Comparison of ENCODE assay signal across 9 mouse cellular contexts in genomic region chr3:80079801-80080418, GRCm38 (mm10).
DNase-seq lines count a peak whose midpoint lies in the region; ATAC-seq and TF ChIP-seq lines count a peak whose summit lies in the region.
"Had no signal": no experiment of that assay in that cellular context is flagged by ENCODE, and none has a peak within 500 bp of the region (broad histone marks: within the 10 kb centered on the region; RNA-seq: fewer than 3 reads in every experiment).

No protein-coding gene starts in this region.

- H3K36me3 ChIP-seq in kidney, adult 2 months (ENCODE audit: control insufficient read depth, insufficient read depth, low read length), result no peaks in the 10 kb centered on the region
- no peaks in the 10 kb centered on the region for H3K36me3 ChIP-seq in limb, embryonic 11.5 days (ENCODE audit: control insufficient read depth, insufficient read depth, low read length)
- no peaks in the 10 kb centered on the region for H3K36me3 ChIP-seq in midbrain, embryonic 16.5 days (ENCODE audit: control insufficient read depth, insufficient read depth, low read length)
- no peaks in the 10 kb centered on the region for H3K36me3 ChIP-seq in stomach, embryonic 14.5 days (ENCODE audit: control insufficient read depth, insufficient read depth, low read length)

- 0 out of 2 replicates have a peak, but pooled peaks cover 1% of the 10 kb centered on the region for H3K27me3 ChIP-seq in kidney, adult 2 months (replicated peaks; ENCODE audit: control insufficient read depth, insufficient read depth, low read length)
- H3K27me3 ChIP-seq in limb, embryonic 11.5 days (ENCODE audit: control insufficient read depth, insufficient read depth, low read length), result no peaks in the 10 kb centered on the region
- H3K27me3 ChIP-seq in midbrain, embryonic 16.5 days (ENCODE audit: control insufficient read depth, insufficient read depth, low read depth, low read length), result no peaks in the 10 kb centered on the region
- no peaks in the 10 kb centered on the region for H3K27me3 ChIP-seq in stomach, embryonic 14.5 days (ENCODE audit: control insufficient read depth, insufficient read depth, low read length)

- no peaks in the 10 kb centered on the region; the same call in 1 of the 2 replicates for H3K4me1 ChIP-seq in kidney, adult 2 months (ENCODE audit: control insufficient read depth, insufficient read depth, low read length)
- H3K4me1 ChIP-seq in limb, embryonic 11.5 days (ENCODE audit: control insufficient read depth, insufficient read depth, low read length), result no peaks in the 10 kb centered on the region
- peaks cover 4% of the 10 kb centered on the region; the same call in 1 of the 2 replicates for H3K4me1 ChIP-seq in midbrain, embryonic 16.5 days (ENCODE audit: control insufficient read depth, insufficient read depth, low read length)
- no peaks in the 10 kb centered on the region for H3K4me1 ChIP-seq in stomach, embryonic 14.5 days (ENCODE audit: control insufficient read depth, insufficient read depth, low read length)

- H3K9me3 ChIP-seq in limb, embryonic 11.5 days (ENCODE audit: control insufficient read depth, low read length), result no peaks in the 10 kb centered on the region; the same call in 1 of the 2 replicates
- H3K9me3 ChIP-seq in midbrain, embryonic 16.5 days (replicated peaks; ENCODE audit: control insufficient read depth, low read length, poor library complexity, severe bottlenecking), result no peaks in the 10 kb centered on the region
- H3K9me3 ChIP-seq in stomach, embryonic 14.5 days (ENCODE audit: control insufficient read depth, low read depth, low read length), result no peaks in the 10 kb centered on the region

- H3K27ac ChIP-seq in kidney, adult 2 months (ENCODE audit: insufficient read depth, low read depth, low read length), result no peak overlapping the region
- no peak overlapping the region for H3K27ac ChIP-seq in limb, embryonic 11.5 days (replicated peaks; ENCODE audit: low read depth, low read length)
- peak overlapping the region; percentile 76 for H3K27ac ChIP-seq in midbrain, embryonic 16.5 days (ENCODE audit: low read length)
- H3K27ac ChIP-seq in stomach, embryonic 14.5 days (ENCODE audit: low read length), result no peak overlapping the region

- no peak for TF ChIP-seq POLR2A in kidney, adult 2 months (IDR thresholded peaks at IDR 0.05; ENCODE audit: low read depth, low read length)

- H3K9ac ChIP-seq in limb, embryonic 11.5 days (ENCODE audit: low read length), result no peak overlapping the region
- no peak overlapping the region; the same call in 1 of the 2 replicates for H3K9ac ChIP-seq in midbrain, embryonic 16.5 days (ENCODE audit: low read depth, low read length)
- no peak overlapping the region for H3K9ac ChIP-seq in stomach, embryonic 14.5 days (replicated peaks; ENCODE audit: low read depth, low read length)

- peak overlapping the region; percentile 42; the same call in 1 of the 2 replicates for H3K4me3 ChIP-seq in kidney, adult 2 months (ENCODE audit: insufficient read depth, low read depth, low read length)
- H3K4me3 ChIP-seq in limb, embryonic 11.5 days (ENCODE audit: low read depth, low read length), result no peak overlapping the region
- H3K4me3 ChIP-seq in midbrain, embryonic 16.5 days (ENCODE audit: low read depth, low read length), result no peak overlapping the region; the same call in 1 of the 2 replicates
- peak overlapping the region; percentile 10; the same call in 1 of the 2 replicates for H3K4me3 ChIP-seq in stomach, embryonic 14.5 days (ENCODE audit: low read depth, low read length)
- H3K4me3 ChIP-seq: erythroblast, embryonic 14.5 days had no signal

- 4% methylated on average over 10 of the region's 10 CpGs for WGBS in kidney, adult 2 months
- WGBS in limb, embryonic 11.5 days, result 20% methylated on average over 10 of the region's 10 CpGs
- WGBS in midbrain, embryonic 16.5 days, result 11% methylated on average over 10 of the region's 10 CpGs
- 14% methylated on average over 10 of the region's 10 CpGs for WGBS in stomach, embryonic 14.5 days

- peak; percentile 99 for ATAC-seq in common myeloid progenitor, adult 5-6 weeks (replicated peaks; ENCODE audit: low read depth, poor library complexity, severe bottlenecking)
- no peak for ATAC-seq in limb, embryonic 11.5 days (ENCODE audit: insufficient number of reproducible peaks, low FRiP score, low TSS enrichment, low read depth)
- ATAC-seq in midbrain, embryonic 16.5 days, result peak; percentile 81
- ATAC-seq in stomach, embryonic 14.5 days (ENCODE audit: insufficient number of reproducible peaks, insufficient read depth, low FRiP score, low read depth), result no peak

- no peak overlapping the region for H3K4me2 ChIP-seq in limb, embryonic 11.5 days (ENCODE audit: low read depth, severe bottlenecking)
- H3K4me2 ChIP-seq in midbrain, embryonic 16.5 days (ENCODE audit: low read length), result peak overlapping the region; percentile 50
- H3K4me2 ChIP-seq in stomach, embryonic 14.5 days (replicated peaks; ENCODE audit: low read depth, low read length), result peak overlapping the region; percentile 31; the same call in 1 of the 2 replicates

- TF ChIP-seq CTCF in kidney, adult 2 months (conservative IDR thresholded peaks at IDR 0.05; ENCODE audit: insufficient read depth, insufficient read length, low read depth, low read length), result peak; percentile 83

- peak; percentile 24 to 35 for DNase-seq in urinary bladder, adult 18-20 months (ENCODE audit: low spot score in 2 of 2)
- DNase-seq in urinary bladder, postnatal 10 days (ENCODE audit: low spot score), result no peak
- DNase-seq in gastrocnemius, postnatal 25 days, result peak; percentile 12
- peak; percentile 62 for DNase-seq in kidney, adult 2 months
- DNase-seq in limb, embryonic 11.5 days (ENCODE audit: low spot score), result peak; percentile 82

Comparison
In these comparisons a context has a peak if more than half of its experiments do, and no peak if none do; other contexts are left out.
1. ATAC-seq: peak in common myeloid progenitor, adult 5-6 weeks (single experiment) and midbrain, embryonic 16.5 days (single experiment); none in limb, embryonic 11.5 days (single experiment) and stomach, embryonic 14.5 days (single experiment).
2. H3K4me3 ChIP-seq: peak in kidney, adult 2 months (single experiment) and stomach, embryonic 14.5 days (single experiment); none in limb, embryonic 11.5 days (single experiment) and midbrain, embryonic 16.5 days (single experiment).